Mouse (Mus musculus): ENCODE measurements around the gene Cpne6.

DNA sequence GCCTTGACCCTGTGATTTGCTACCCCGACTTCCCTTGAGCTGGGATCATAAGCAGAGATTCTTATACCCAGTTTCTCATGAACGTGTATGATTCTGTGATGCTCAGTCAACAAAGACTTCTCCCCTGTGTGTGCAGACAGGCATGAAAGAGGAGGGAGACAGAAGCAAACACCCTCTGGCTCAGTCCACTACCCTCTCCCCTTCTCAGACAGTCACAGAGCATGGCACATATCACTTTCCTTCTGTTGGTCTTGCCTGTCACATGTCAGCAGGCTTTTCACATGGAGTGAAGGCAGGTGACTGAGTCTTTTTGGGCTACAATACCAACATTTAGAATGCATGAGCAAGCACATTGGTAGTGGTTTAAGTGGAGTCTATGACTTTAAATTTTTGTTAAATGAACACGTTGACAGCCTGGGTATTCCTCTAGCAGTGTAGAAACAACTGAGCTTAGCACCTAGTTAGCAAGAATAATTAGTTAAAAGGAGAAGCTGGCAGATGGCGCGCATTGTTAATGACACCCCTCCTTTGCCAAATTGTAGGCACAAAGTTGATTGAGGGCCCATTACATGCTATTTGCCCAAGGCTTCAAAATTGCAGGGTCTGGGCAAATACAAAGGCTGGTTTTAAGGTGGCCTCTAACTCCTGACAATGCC is 25.7 kb upstream of the Cpne6 start:
- no peak for TF ChIP-seq EP300 (IDR thresholded peaks at IDR 0.05; ENCODE audit: insufficient read depth, low read depth, low read length)
- no peak for TF ChIP-seq CTCF (IDR thresholded peaks at IDR 0.05; ENCODE audit: low read depth, low read length)
- TF ChIP-seq POLR2A (IDR thresholded peaks at IDR 0.05; ENCODE audit: insufficient read depth, low read length): no peak
